ENCODE assay signal across 33 mouse cellular contexts in genomic region chr5:93684661-93685060, GRCm38 (mm10). TPM values are rescaled to one million over a fixed set of nuclear protein-coding genes. Genes with fewer than 3 reads are reported as not detected.
DNase-seq lines count a peak whose midpoint lies in the region; ATAC-seq and TF ChIP-seq lines count a peak whose summit lies in the region.
"Not testable (repeated sequence)": the region's sequence is repeated elsewhere in the genome, so short reads cannot be mapped to it uniquely, and the experiment has no call there.
"Had no signal": no experiment of that assay in that cellular context is flagged by ENCODE, and none has a peak within 500 bp of the region (broad histone marks: within the 10 kb centered on the region; RNA-seq: fewer than 3 reads in every experiment).

No protein-coding gene starts in this region.

- not testable (repeated sequence) for ATAC-seq in liver, postnatal 0 days

- WGBS in liver, postnatal 0 days (ENCODE audit: insufficient replicate concordance): 57% methylated on average over 3 of the region's 3 CpGs

- not testable (repeated sequence) for TF ChIP-seq EP300 in liver, postnatal 0 days (IDR thresholded peaks at IDR 0.05; ENCODE audit: low read depth)

- H3K27ac ChIP-seq in liver, postnatal 0 days (ENCODE audit: low read depth): not testable (repeated sequence)

- 0 out of 2 replicates have a peak, but pooled peaks have one; percentile 5 for TF ChIP-seq CTCF in liver, postnatal 0 days (IDR thresholded peaks at IDR 0.05; ENCODE audit: low read depth)

- H3K9ac ChIP-seq in liver, postnatal 0 days (replicated peaks): not testable (repeated sequence)

- H3K4me1 ChIP-seq in liver, postnatal 0 days (ENCODE audit: insufficient read depth): not testable (repeated sequence)

- not testable (repeated sequence) for H3K9me3 ChIP-seq in liver, postnatal 0 days (ENCODE audit: low read length)

- not testable (repeated sequence) for H3K27me3 ChIP-seq in liver, postnatal 0 days (ENCODE audit: insufficient read depth, low read length)

- H3K4me3 ChIP-seq in liver, postnatal 0 days (ENCODE audit: low read depth, low read length): not testable (repeated sequence)

- not testable (repeated sequence) for H3K4me2 ChIP-seq in liver, postnatal 0 days (ENCODE audit: low read depth, low read length)

- peak; percentile 5 for DNase-seq in adrenal gland, adult 2 months
- peak; percentile 18 for DNase-seq in cerebellum, adult 11 months
- DNase-seq in cerebellum, adult 9-10 months: peak; percentile 52
- peak; percentile 4 for DNase-seq in kidney, adult 11 months
- DNase-seq in kidney, postnatal 10 days: peak; percentile 4
- peak; percentile 12 for DNase-seq in layer of hippocampus, adult 11-12 months (ENCODE audit: low spot score)
- DNase-seq in liver, postnatal 0 days: peak; percentile 9

- not testable (repeated sequence) for H3K36me3 ChIP-seq in liver, postnatal 0 days (replicated peaks; ENCODE audit: insufficient read depth, low read length)

RNA-seq across cellular contexts. Expression of gene C87414, which starts 13.3 kb away (rescaled TPM):
- total RNA-seq in adrenal gland, adult 2 months (2021): not detected
- not detected in 2 replicates for polyA plus RNA-seq in adrenal gland, adult 2 months (2012; rRNA removed)
- not detected in 2 replicates for polyA plus RNA-seq in liver, postnatal 0 days (2015; fragmentation: Nextera tagmentation; extraction: Ambion mirVana)
- total RNA-seq: adrenal gland, postnatal 4 days; gastrocnemius, adult 2 months; gastrocnemius, postnatal 36 days; heart, adult 18-20 months; heart, postnatal 36 days; hindbrain, postnatal 0 days; left cerebral cortex, postnatal 14 days; megakaryocyte progenitor cell, adult 5-6 weeks had no signal
- polyA plus RNA-seq: activated CD4-positive, CD25-positive, alpha-beta regulatory T cell, adult 4 months; cortical plate, adult 2 months; embryonic facial prominence, embryonic 14.5 days; erythroblast, embryonic 14.5 days; forebrain, embryonic 11.5 days; forebrain, embryonic 16.5 days; heart, embryonic 11.5 days; heart, embryonic 16.5 days; hindbrain, embryonic 12.5 days; hindbrain, postnatal 0 days; intestine, embryonic 15.5 days; kidney, embryonic 16.5 days; limb, embryonic 11.5 days; liver, embryonic 15.5 days; lung, embryonic 15.5 days; midbrain, embryonic 10.5 days; midbrain, embryonic 15.5 days; neural tube, embryonic 15.5 days; stomach, embryonic 15.5 days had no signal
